Mouse (Mus musculus) brain, embryonic 14.5 days (tissue): ENCODE measurements around the gene Asap3.

Experiments
- CTCF ChIP-seq: fragments of 200-500 bp; IDR thresholded peaks from 2 replicates; pipeline ENCODE4 v1.5.1; 2012; ENCODE audit warnings: inconsistent platforms, mild to moderate bottlenecking, moderate library complexity, borderline replicate concordance; ENCODE audit not compliant: insufficient read depth, insufficient read length; ENCODE audit errors: extremely low read depth
- POLR2A ChIP-seq: fragments of 200-500 bp; IDR thresholded peaks from 2 replicates; pipeline ENCODE4 v1.6.1; 2012; ENCODE audit warnings: mild to moderate bottlenecking, inconsistent platforms, borderline replicate concordance; ENCODE audit not compliant: poor library complexity, insufficient read depth, insufficient read length, severe bottlenecking; ENCODE audit errors: extremely low read depth

DNA sequence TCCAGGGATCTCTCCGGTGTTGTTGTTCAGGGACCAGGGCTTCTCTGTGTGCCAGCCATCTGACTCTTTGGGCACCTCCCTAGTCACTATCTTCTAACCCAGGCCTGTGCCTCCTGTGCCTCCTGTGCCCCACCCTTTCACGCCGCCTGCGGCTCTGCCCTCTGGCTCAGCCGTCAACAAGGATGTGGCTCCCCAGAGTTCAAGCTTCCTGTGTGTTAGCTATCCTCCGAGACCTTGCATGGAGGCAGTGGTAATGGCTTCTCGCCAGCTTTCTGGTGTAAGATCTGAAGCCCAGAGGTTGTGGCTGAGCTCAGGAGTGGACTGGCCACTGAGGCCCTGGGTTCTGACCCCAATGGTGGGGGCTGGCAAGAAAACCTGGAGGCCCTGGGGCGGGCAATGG lies 16.3 kb upstream of the Asap3 start:
- TF ChIP-seq POLR2A (no peak), CTCF (no peak)
